Mouse (Mus musculus) cerebellum, adult 2 months (tissue): ENCODE data around the gene Phlda3. TPM values are rescaled to one million over a fixed set of nuclear protein-coding genes. Genes with fewer than 3 reads are reported as not detected.

ENCODE experiments used
- DNase-seq, 2 experiments: peaks; one replicate each; pipeline ENCODE4 v3.0.0; 2021
- H3K27ac ChIP-seq: fragments of 200-500 bp; 2 replicates; pipeline ENCODE4 v1.5.1; 2012; ENCODE audit warnings: low read length, control low read depth, inconsistent platforms; ENCODE audit not compliant: insufficient read depth
- H3K27me3 ChIP-seq: fragments of 200-500 bp; 2 replicates; pipeline ENCODE4 v1.6.1; 2012; ENCODE audit warnings: inconsistent platforms, mild to moderate bottlenecking, low read length, moderate library complexity; ENCODE audit not compliant: control insufficient read depth, insufficient read depth
- H3K4me1 ChIP-seq: fragments of 200-500 bp; 2 replicates; pipeline ENCODE4 v1.6.1; 2011; ENCODE audit warnings: low read length; ENCODE audit not compliant: control insufficient read depth, insufficient read depth
- H3K4me3 ChIP-seq: fragments of 200-500 bp; replicated peaks from 2 replicates; pipeline ENCODE3; 2011; ENCODE audit warnings: mild to moderate bottlenecking, low read depth, low read length, control low read depth; ENCODE audit not compliant: insufficient read depth
- CTCF ChIP-seq: fragments of 200-500 bp; IDR thresholded peaks from 2 replicates; pipeline ENCODE4 v1.5.1; 2011; ENCODE audit warnings: low read depth, mild to moderate bottlenecking, control low read depth, low read length, moderate library complexity, borderline replicate concordance; ENCODE audit not compliant: insufficient read depth
- POLR2A ChIP-seq: fragments of 200-500 bp; IDR thresholded peaks from 2 replicates; pipeline ENCODE4 v1.6.1; 2011; ENCODE audit warnings: low read length, control low read depth, borderline replicate concordance; ENCODE audit not compliant: insufficient read depth
- WGBS: fragments of 180-500 bp; shearing (Covaris S2); methylation state at CpG from one replicate; pipeline ENCODE4 v1.1.7; 2018; 5-methylcytosine and 5-hydroxymethylcytosine counted together
- polyA plus RNA-seq: library from polyadenylated mRNA; depleted of rRNA; stranded (reverse); fragments of >200 nt; gene quantifications from 2 replicates; pipeline ENCODE4 v1.2.3, GENCODE M21; 2012

Gene Phlda3
- polyA plus RNA-seq, 1 experiment, result 93.0 TPM

DNA sequence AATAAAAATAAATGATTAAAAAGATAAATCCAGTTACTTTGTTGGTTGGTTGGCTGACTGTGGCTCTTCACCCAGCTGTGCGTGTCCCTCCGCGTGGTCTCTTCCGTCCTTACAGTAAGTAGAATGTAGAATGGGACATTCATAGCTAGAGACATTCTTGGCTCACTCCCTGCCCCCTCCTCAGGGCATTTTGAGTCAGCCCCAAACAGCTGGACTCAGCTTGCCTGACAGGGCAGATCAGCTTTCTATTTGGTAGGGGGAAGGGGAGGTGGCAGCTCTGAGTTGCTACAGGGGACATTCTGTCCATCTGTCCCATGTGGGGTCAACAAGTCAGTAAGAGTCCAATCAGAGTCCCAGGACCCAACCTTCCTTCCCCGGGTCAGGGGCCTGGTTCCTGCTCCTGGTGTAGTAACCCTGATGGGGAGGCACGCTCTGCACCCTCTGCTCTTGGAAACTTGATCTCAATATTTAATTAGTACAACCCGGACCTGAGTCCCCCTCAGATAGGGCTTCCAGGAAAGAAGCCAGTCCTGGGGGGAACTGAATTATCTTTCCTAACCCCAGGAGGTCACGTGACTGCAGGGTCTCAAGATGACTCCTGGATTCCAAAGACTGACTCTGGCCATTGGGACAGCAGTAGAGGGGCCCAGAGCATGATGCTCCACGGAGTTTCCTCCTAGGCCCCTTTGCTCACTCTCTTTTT, 2.3 kb upstream of the Phlda3 start:
- H3K4me1 ChIP-seq, result no peaks in the 10 kb centered on the region
- H3K4me3 ChIP-seq, result no peak overlapping the region
- H3K27ac ChIP-seq, result no peak overlapping the region
- TF ChIP-seq POLR2A (no peak), CTCF (no peak)
- WGBS, result 80% methylated on average over 9 of the region's 9 CpGs
- no peaks in the 10 kb centered on the region for H3K27me3 ChIP-seq
- DNase-seq, result no peak

DNA sequence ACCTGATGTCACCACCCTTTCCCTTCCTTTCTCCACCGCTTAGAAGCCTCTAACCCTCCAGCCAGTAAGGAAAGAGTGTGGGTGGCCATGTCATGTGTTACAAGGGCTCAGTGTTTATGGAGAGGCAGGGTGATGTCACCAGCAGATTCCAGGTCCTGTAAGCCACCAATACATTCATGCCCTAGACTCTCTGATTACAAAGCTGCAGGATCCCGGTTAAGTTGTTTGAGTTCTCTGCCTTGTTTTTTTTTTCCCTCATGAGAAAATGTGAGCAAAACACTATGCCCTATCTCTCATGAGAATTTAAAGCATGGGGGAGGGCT, 1.8 kb upstream of the Phlda3 start:
- TF ChIP-seq CTCF (no peak), POLR2A (no peak)
- no peak overlapping the region for H3K27ac ChIP-seq

GRCm38 (mm10) chr1:135766592-135767306, 830 bp downstream of the Phlda3 start:
- H3K4me1 ChIP-seq, result no peaks in the 10 kb centered on the region
- no peaks in the 10 kb centered on the region for H3K27me3 ChIP-seq
- no peak for TF ChIP-seq POLR2A
- no peak for TF ChIP-seq CTCF
- H3K27ac ChIP-seq, result no peak overlapping the region; the same call in 1 of the 2 replicates
- DNase-seq, result no peak
- peak overlapping the region; percentile 39 for H3K4me3 ChIP-seq
- 33% methylated on average over 30 of the region's 30 CpGs for WGBS

More for the DNA sequence above, 1.8 kb upstream of the Phlda3 start:
- no peak for DNase-seq
- Histone ChIP-seq H3K4me3 (no peak overlapping the region), H3K4me1 (no peaks in the 10 kb centered on the region), H3K27me3 (no peaks in the 10 kb centered on the region)
- 92% methylated on average over 2 of the region's 2 CpGs for WGBS

DNA sequence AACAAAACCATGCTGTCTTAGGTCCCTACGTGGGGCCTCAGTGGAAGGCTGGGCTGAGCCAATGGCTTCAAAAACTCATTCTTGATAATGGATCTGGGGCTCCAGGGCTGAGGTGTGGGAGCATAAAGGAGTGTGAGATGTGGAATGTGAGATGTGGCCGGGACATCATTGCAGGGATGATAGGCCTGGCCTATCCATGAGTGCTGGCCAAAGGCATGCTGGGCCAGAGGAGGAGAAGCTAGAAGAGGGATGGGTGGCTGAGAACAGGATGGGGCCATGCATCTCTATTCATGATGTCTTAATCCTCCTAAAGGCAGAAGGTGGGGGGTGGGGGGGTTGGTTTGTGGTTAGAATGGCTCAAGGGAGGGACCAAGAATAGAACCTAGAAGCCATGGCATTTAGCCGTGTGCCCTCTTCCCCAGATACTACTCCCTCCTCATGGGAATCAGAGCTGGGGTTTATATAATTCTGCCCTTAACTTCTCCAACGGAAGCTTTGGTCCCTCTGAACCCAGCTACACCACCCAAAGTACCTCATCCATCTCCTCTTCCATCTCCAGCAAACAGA, 1.5 kb downstream of the Phlda3 start:
- no peak for TF ChIP-seq POLR2A
- TF ChIP-seq CTCF, result no peak
- H3K4me1 ChIP-seq, result no peaks in the 10 kb centered on the region

GRCm38 (mm10) chr1:135768400-135768799, 2.5 kb downstream of the Phlda3 start:
- Histone ChIP-seq H3K4me1 (no peaks in the 10 kb centered on the region), H3K27ac (no peak overlapping the region), H3K27me3 (no peaks in the 10 kb centered on the region), H3K4me3 (no peak overlapping the region)
- TF ChIP-seq POLR2A, result no peak
- TF ChIP-seq CTCF, result no peak
- WGBS, result 95% methylated on average over 2 of the region's 2 CpGs
- no peak for DNase-seq

More for the DNA sequence above, 1.5 kb downstream of the Phlda3 start:
- 96% methylated on average over 4 of the region's 4 CpGs for WGBS
- no peak overlapping the region for H3K27ac ChIP-seq
- H3K4me3 ChIP-seq, result no peak overlapping the region
- no peak for DNase-seq
- no peaks in the 10 kb centered on the region for H3K27me3 ChIP-seq

DNA sequence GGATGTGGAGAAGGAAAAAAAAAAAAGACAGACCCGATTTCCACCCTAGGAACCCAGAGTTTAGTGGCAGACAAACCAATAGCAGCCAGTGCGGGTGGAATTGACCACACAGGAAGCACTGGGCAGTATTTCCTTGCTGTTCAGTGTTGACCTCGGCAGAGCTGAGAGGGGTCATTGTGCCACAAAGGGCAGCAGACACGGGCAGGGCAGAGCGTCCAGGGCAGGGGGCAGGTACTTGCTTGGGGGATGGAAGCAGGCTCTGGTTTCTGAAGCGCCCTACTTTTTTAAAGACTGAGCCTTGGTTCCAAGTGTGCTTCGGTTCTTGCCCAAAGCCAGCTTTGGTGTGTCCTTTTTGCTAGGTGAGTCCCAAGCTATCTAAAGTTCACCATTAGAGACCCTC, 4.3 kb downstream of the Phlda3 start:
- Histone ChIP-seq H3K27me3 (no peaks in the 10 kb centered on the region), H3K27ac (no peak overlapping the region), H3K4me3 (no peak overlapping the region), H3K4me1 (no peaks in the 10 kb centered on the region)
- 78% methylated on average over 7 of the region's 7 CpGs for WGBS
- DNase-seq, result no peak
- no peak for TF ChIP-seq CTCF
- no peak for TF ChIP-seq POLR2A

GRCm38 (mm10) chr1:135770896-135771572, 5.1 kb downstream of the Phlda3 start:
- Histone ChIP-seq H3K4me1 (no peaks in the 10 kb centered on the region), H3K27me3 (no peaks in the 10 kb centered on the region), H3K4me3 (no peak overlapping the region), H3K27ac (no peak overlapping the region)
- WGBS, result 33% methylated on average over 12 of the region's 12 CpGs
- TF ChIP-seq CTCF (no peak), POLR2A (no peak)
- no peak for DNase-seq

GRCm38 (mm10) chr1:135771573-135771970, 5.7 kb downstream of the Phlda3 start:
- no peaks in the 10 kb centered on the region for H3K27me3 ChIP-seq
- WGBS, result 49% methylated on average over 8 of the region's 8 CpGs
- no peak for DNase-seq

More at GRCm38 (mm10) chr1:135771573-135771970, 5.7 kb downstream of the Phlda3 start:
- TF ChIP-seq POLR2A, result no peak
- Histone ChIP-seq H3K27ac (no peak overlapping the region), H3K4me3 (no peak overlapping the region), H3K4me1 (no peaks in the 10 kb centered on the region)
